Mouse (Mus musculus): ENCODE data around the gene Tes. TPM values are rescaled to one million over a fixed set of nuclear protein-coding genes. Genes with fewer than 3 reads are reported as not detected.

The Tes gene
- polyA plus RNA-seq, 1 experiment from 2014 or later: 40.3 TPM

- no peak for DNase-seq (ENCODE audit: low spot score)
- Histone ChIP-seq H3K4me1 (replicated peaks) (peaks cover 27% of the 10 kb centered on the region), H3K36me3 (no peaks in the 10 kb centered on the region), H3K9me3 (no peaks in the 10 kb centered on the region), H3K4me3 (no peak overlapping the region), H3K27ac (no peak overlapping the region), H3K27me3 (ENCODE audit: insufficient read depth, poor library complexity, severe bottlenecking) (no peaks in the 10 kb centered on the region)
- 80% methylated on average over 2 of the region's 2 CpGs for WGBS
These were observed 75.1 kb downstream of the Tes start for GRCm38 (mm10) chr6:17140021-17140420.

- 14% methylated on average over 4 of the region's 4 CpGs for WGBS
- Histone ChIP-seq H3K4me1 (replicated peaks) (peaks cover 27% of the 10 kb centered on the region), H3K9me3 (no peaks in the 10 kb centered on the region), H3K4me3 (no peak overlapping the region), H3K36me3 (no peaks in the 10 kb centered on the region), H3K27ac (peak overlapping the region; percentile 73; the same call in 1 of the 2 replicates), H3K27me3 (ENCODE audit: insufficient read depth, poor library complexity, severe bottlenecking) (no peaks in the 10 kb centered on the region)
- DNase-seq (ENCODE audit: low spot score): peak; percentile 8
These were observed 77.8 kb downstream of the Tes start for GRCm38 (mm10) chr6:17142577-17143359.

GRCm38 (mm10) chr6:17151071-17151715 is 86.2 kb downstream of the Tes start:
- H3K27ac ChIP-seq: no peak overlapping the region
- 85% methylated on average over 4 of the region's 4 CpGs for WGBS
- no peak overlapping the region for H3K4me3 ChIP-seq
- H3K27me3 ChIP-seq (ENCODE audit: insufficient read depth, poor library complexity, severe bottlenecking): no peaks in the 10 kb centered on the region
- DNase-seq (ENCODE audit: low spot score): no peak
- H3K9me3 ChIP-seq: no peaks in the 10 kb centered on the region
- no peaks in the 10 kb centered on the region for H3K36me3 ChIP-seq
- H3K4me1 ChIP-seq (replicated peaks): no peaks in the 10 kb centered on the region

- H3K27me3 ChIP-seq (ENCODE audit: insufficient read depth, poor library complexity, severe bottlenecking): no peaks in the 10 kb centered on the region
- no peaks in the 10 kb centered on the region for H3K36me3 ChIP-seq
- DNase-seq (ENCODE audit: low spot score): no peak
- no peaks in the 10 kb centered on the region for H3K9me3 ChIP-seq
- H3K4me3 ChIP-seq: no peak overlapping the region
- WGBS: 70% methylated on average over 3 of the region's 3 CpGs
- no peak overlapping the region for H3K27ac ChIP-seq
- no peaks in the 10 kb centered on the region for H3K4me1 ChIP-seq (replicated peaks)
These were observed 87.6 kb downstream of the Tes start for GRCm38 (mm10) chr6:17152551-17152950.

Other genes starting within 250 kb of the Tes start
- 1.4 and 2.1 TPM in 2 replicates for gene Tfec, start 166.7 kb upstream of the Tes start, polyA plus RNA-seq (2016; fragmentation: Nextera tagmentation; extraction: Ambion mirVana)
- 5.4 and 6.0 TPM in 2 replicates for gene Cav2, start 216.0 kb downstream of the Tes start, polyA plus RNA-seq (2016; fragmentation: Nextera tagmentation; extraction: Ambion mirVana)
- gene Cav1, start 241.2 kb downstream of the Tes start, polyA plus RNA-seq (2016; fragmentation: Nextera tagmentation; extraction: Ambion mirVana): 7.3 and 8.2 TPM in 2 replicates

Data from hindbrain, embryonic 10.5 days (tissue).